Mouse (Mus musculus): ENCODE results near the gene Slc5a6. TPM values are rescaled to one million over a fixed set of nuclear protein-coding genes. Genes with fewer than 3 reads are reported as not detected.
A peak's percentile ranks its signal among the peaks of the same experiment; 100 is the strongest.

The Slc5a6 gene
- total RNA-seq (2022), result 10 to 100 TPM; 33.5 to 46.4 (median 38.1) TPM

- no peak for DNase-seq
Measured at GRCm38 (mm10) chr5:31048763-31049641, at the start of gene Slc5a6. Gene Slc5a6, minus strand, starts transcription at chr5:31048924.

GRCm38 (mm10) chr5:31095711-31096480, 47.2 kb upstream of the Slc5a6 start:
- no peak for DNase-seq

GRCm38 (mm10) chr5:31094799-31095691, 46.3 kb upstream of the Slc5a6 start:
- DNase-seq, result no peak

GRCm38 (mm10) chr5:31094100-31094798, 45.5 kb upstream of the Slc5a6 start:
- DNase-seq, result no peak

GRCm38 (mm10) chr5:31093151-31094041, 44.7 kb upstream of the Slc5a6 start:
- DNase-seq, result no peak

- DNase-seq, result no peak
Measured at GRCm38 (mm10) chr5:31092231-31092975, 43.7 kb upstream of the Slc5a6 start.

- no peak for DNase-seq
Measured at GRCm38 (mm10) chr5:31087131-31087530, 38.4 kb upstream of the Slc5a6 start.

GRCm38 (mm10) chr5:31086606-31087005, 37.9 kb upstream of the Slc5a6 start:
- no peak for DNase-seq

GRCm38 (mm10) chr5:31083949-31084348, 35.2 kb upstream of the Slc5a6 start:
- no peak for DNase-seq

GRCm38 (mm10) chr5:31082935-31083625, 34.4 kb upstream of the Slc5a6 start:
- no peak for DNase-seq

GRCm38 (mm10) chr5:31082355-31082754, 33.6 kb upstream of the Slc5a6 start:
- DNase-seq, result no peak

- no peak for DNase-seq
Measured at GRCm38 (mm10) chr5:31081386-31081785, 32.7 kb upstream of the Slc5a6 start.

- DNase-seq, result no peak
Measured at GRCm38 (mm10) chr5:31080795-31081164, 32.1 kb upstream of the Slc5a6 start.

GRCm38 (mm10) chr5:31080059-31080794, 31.5 kb upstream of the Slc5a6 start:
- DNase-seq, result no peak

- peak; percentile 50 for DNase-seq
Measured at GRCm38 (mm10) chr5:31076346-31076745, 27.6 kb upstream of the Slc5a6 start.

GRCm38 (mm10) chr5:31073176-31073575, 24.5 kb upstream of the Slc5a6 start:
- DNase-seq, result no peak

GRCm38 (mm10) chr5:31071821-31072220, 23.1 kb upstream of the Slc5a6 start:
- no peak for DNase-seq

- DNase-seq, result no peak
Measured at GRCm38 (mm10) chr5:31071059-31071458, 22.3 kb upstream of the Slc5a6 start.

GRCm38 (mm10) chr5:31069810-31070209, 21.1 kb upstream of the Slc5a6 start:
- no peak for DNase-seq
